Mouse (Mus musculus) splenic B cell, adult 2 months (primary cell): ENCODE measurements around the gene Acoxl.
"Not testable (repeated sequence)": the region's sequence is repeated elsewhere in the genome, so short reads cannot be mapped to it uniquely, and the experiment has no call there.

ENCODE experiments used
- DNase-seq: peaks from one replicate; pipeline ENCODE4 v3.0.0-alpha.2; 2011; ENCODE audit warnings: low read depth, low spot score
- H3K27me3 ChIP-seq: 2 replicates; pipeline ENCODE4 v1.6.1; 2012; ENCODE audit warnings: mild to moderate bottlenecking, low read length, moderate library complexity, mixed read lengths; ENCODE audit not compliant: control insufficient read depth, poor library complexity, insufficient read depth, severe bottlenecking
- H3K36me3 ChIP-seq: 2 replicates; pipeline ENCODE4 v1.6.1; 2012; ENCODE audit warnings: mild to moderate bottlenecking, low read length, moderate library complexity, mixed read lengths; ENCODE audit not compliant: control insufficient read depth, poor library complexity, insufficient read depth, severe bottlenecking

Gene Acoxl

GRCm38 (mm10) chr2:128084607-128085006, 245.9 kb downstream of the Acoxl start:
- H3K36me3 ChIP-seq: no peaks in the 10 kb centered on the region
- no peaks in the 10 kb centered on the region for H3K27me3 ChIP-seq
- no peak for DNase-seq

- H3K27me3 ChIP-seq: no peaks in the 10 kb centered on the region
- no peaks in the 10 kb centered on the region for H3K36me3 ChIP-seq
- no peak for DNase-seq
Measured at GRCm38 (mm10) chr2:128085481-128085880, 246.8 kb downstream of the Acoxl start.

GRCm38 (mm10) chr2:128086301-128086886, 247.7 kb downstream of the Acoxl start:
- Histone ChIP-seq H3K36me3 (no peaks in the 10 kb centered on the region), H3K27me3 (no peaks in the 10 kb centered on the region)
- no peak for DNase-seq

GRCm38 (mm10) chr2:128086996-128087526, 248.4 kb downstream of the Acoxl start:
- peak; percentile 70 for DNase-seq
- no peaks in the 10 kb centered on the region for H3K27me3 ChIP-seq
- no peaks in the 10 kb centered on the region for H3K36me3 ChIP-seq

GRCm38 (mm10) chr2:128087798-128088545, 249.3 kb downstream of the Acoxl start:
- DNase-seq: no peak
- no peaks in the 10 kb centered on the region for H3K36me3 ChIP-seq
- no peaks in the 10 kb centered on the region for H3K27me3 ChIP-seq

- H3K27me3 ChIP-seq: no peaks in the 10 kb centered on the region
- no peak for DNase-seq
- no peaks in the 10 kb centered on the region for H3K36me3 ChIP-seq
Measured at GRCm38 (mm10) chr2:128090283-128090885, 251.7 kb downstream of the Acoxl start.

GRCm38 (mm10) chr2:128091431-128092369, 253.0 kb downstream of the Acoxl start:
- peak; percentile 73 for DNase-seq
- Histone ChIP-seq H3K27me3 (no peaks in the 10 kb centered on the region), H3K36me3 (no peaks in the 10 kb centered on the region)

- H3K36me3 ChIP-seq: no peaks in the 10 kb centered on the region
- no peaks in the 10 kb centered on the region for H3K27me3 ChIP-seq
- no peak for DNase-seq
Measured at GRCm38 (mm10) chr2:128092451-128092850, 253.8 kb downstream of the Acoxl start.

- peak; percentile 74 for DNase-seq
- H3K27me3 ChIP-seq: no peaks in the 10 kb centered on the region
- H3K36me3 ChIP-seq: no peaks in the 10 kb centered on the region
Measured at GRCm38 (mm10) chr2:128094196-128094595, 255.5 kb downstream of the Acoxl start.

- no peaks in the 10 kb centered on the region for H3K36me3 ChIP-seq
- H3K27me3 ChIP-seq: no peaks in the 10 kb centered on the region
- no peak for DNase-seq
Measured at GRCm38 (mm10) chr2:128094602-128095001, 255.9 kb downstream of the Acoxl start.

- Histone ChIP-seq H3K27me3 (no peaks in the 10 kb centered on the region), H3K36me3 (no peaks in the 10 kb centered on the region)
- no peak for DNase-seq
Measured at GRCm38 (mm10) chr2:128095270-128095669, 256.6 kb downstream of the Acoxl start.

- Histone ChIP-seq H3K27me3 (no peaks in the 10 kb centered on the region), H3K36me3 (no peaks in the 10 kb centered on the region)
- DNase-seq: no peak
Measured at GRCm38 (mm10) chr2:128096070-128096469, 257.4 kb downstream of the Acoxl start.

GRCm38 (mm10) chr2:128098118-128098517, 259.4 kb downstream of the Acoxl start:
- H3K27me3 ChIP-seq, H3K36me3 ChIP-seq: not testable (repeated sequence)
- DNase-seq: peak; percentile 41

GRCm38 (mm10) chr2:128102086-128102485, 263.4 kb downstream of the Acoxl start:
- peak; percentile 23 for DNase-seq
- H3K36me3 ChIP-seq: no peaks in the 10 kb centered on the region

More at GRCm38 (mm10) chr2:128102086-128102485, 263.4 kb downstream of the Acoxl start:
- no peaks in the 10 kb centered on the region for H3K27me3 ChIP-seq
